Mouse (Mus musculus) stomach, embryonic 14.5 days (tissue): Measurements from ENCODE around the gene Tm9sf3. TPM values are rescaled to one million over a fixed set of nuclear protein-coding genes. Genes with fewer than 3 reads are reported as not detected.
"Not testable (repeated sequence)": the region's sequence is repeated elsewhere in the genome, so short reads cannot be mapped to it uniquely, and the experiment has no call there.

Experiments used
- ATAC-seq: fragments of 200-750 bp; cut with Nextera tagmentation; 2 replicates; pipeline ENCODE4 v1.8.0; 2017; ENCODE audit warnings: low read depth, moderate TSS enrichment; ENCODE audit not compliant: insufficient number of reproducible peaks, insufficient read depth, low FRiP score
- H3K27ac ChIP-seq: fragments of 300-500 bp; sonication (generic); 2 replicates; pipeline ENCODE4 v1.5.1; 2014; ENCODE audit warnings: mild to moderate bottlenecking, low read length, moderate library complexity, mixed read lengths
- H3K27me3 ChIP-seq: fragments of 300-500 bp; sonication (generic); 2 replicates; pipeline ENCODE4 v1.6.1; 2014; ENCODE audit warnings: low read length, control low read depth, mixed read lengths; ENCODE audit not compliant: control insufficient read depth, insufficient read depth
- H3K36me3 ChIP-seq: fragments of 300-500 bp; sonication (generic); 2 replicates; pipeline ENCODE4 v1.6.1; 2014; ENCODE audit warnings: mild to moderate bottlenecking, control low read depth, low read length, moderate library complexity, mixed read lengths; ENCODE audit not compliant: control insufficient read depth, insufficient read depth
- H3K4me1 ChIP-seq: fragments of 300-500 bp; sonication (generic); 2 replicates; pipeline ENCODE4 v1.6.1; 2014; ENCODE audit warnings: low read length, control low read depth, mixed read lengths; ENCODE audit not compliant: control insufficient read depth, insufficient read depth
- H3K4me2 ChIP-seq: fragments of 300-500 bp; sonication (generic); replicated peaks from 2 replicates; pipeline ENCODE4 v1.6.1; 2014; ENCODE audit warnings: low read depth, low read length, control low read depth
- H3K4me3 ChIP-seq: fragments of 300-500 bp; sonication (generic); 2 replicates; pipeline ENCODE4 v1.5.1; 2014; ENCODE audit warnings: low read depth, low read length, control low read depth
- H3K9ac ChIP-seq: fragments of 300-500 bp; sonication (generic); replicated peaks from 2 replicates; pipeline ENCODE4 v1.6.1; 2014; ENCODE audit warnings: low read depth, mild to moderate bottlenecking, control low read depth, low read length, moderate library complexity, mixed read lengths
- H3K9me3 ChIP-seq: fragments of 300-500 bp; sonication (generic); 2 replicates; pipeline ENCODE4 v1.6.1; 2016; ENCODE audit warnings: low read depth, low read length, control low read depth; ENCODE audit not compliant: control insufficient read depth
- WGBS: fragments of 180-500 bp; shearing (Covaris S2); extraction: QIAGEN DNeasy Blood & Tissue Kit; methylation state at CpG from one replicate; pipeline ENCODE4 v1.1.7; 2014; 5-methylcytosine and 5-hydroxymethylcytosine counted together
- polyA plus RNA-seq: library from polyadenylated mRNA; unstranded; fragments of >200 nt; fragmentation: Nextera tagmentation; extraction: Ambion mirVana; gene quantifications from 2 replicates; pipeline ENCODE4 v1.2.1, GENCODE M21; 2014

Gene Tm9sf3
- polyA plus RNA-seq, result 141 and 169 TPM in 2 replicates

DNA sequence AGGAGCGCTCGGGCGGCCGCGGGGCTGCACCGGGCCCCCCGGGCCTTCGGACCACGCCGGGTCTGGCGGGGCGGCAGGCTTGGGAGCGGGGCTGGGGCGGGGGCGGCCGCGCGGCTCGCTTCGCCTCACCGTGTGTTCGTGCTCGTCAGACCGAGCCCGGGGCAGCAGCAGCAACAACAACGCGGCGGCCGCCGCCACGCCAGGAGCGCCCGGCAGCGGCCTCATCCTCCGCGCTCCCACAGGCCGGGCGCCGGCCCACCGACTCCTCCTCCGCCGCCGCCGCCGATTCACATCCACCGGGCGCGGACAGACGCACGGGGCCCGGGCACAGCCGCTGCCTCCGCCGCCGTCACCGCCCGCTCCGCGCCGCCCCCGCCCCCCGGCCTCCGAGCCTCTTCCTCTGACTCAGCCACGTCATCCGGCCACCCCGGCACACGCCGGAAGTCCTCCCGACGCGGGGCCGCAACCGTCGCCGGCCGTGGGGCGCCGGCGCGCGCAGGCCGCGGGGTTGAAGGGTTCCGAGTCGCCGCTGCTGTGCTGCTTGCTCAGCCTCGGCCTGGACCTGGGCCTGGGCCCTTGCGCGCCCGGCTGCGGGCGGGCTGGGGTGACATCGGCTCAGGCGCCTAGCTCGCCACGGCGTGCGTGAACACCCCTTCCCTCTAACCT, at the start of gene Tm9sf3:
Tm9sf3 (minus strand) TSS at position 368 of the 666 bp plus-strand sequence.
- H3K9me3 ChIP-seq, result no peaks in the 10 kb centered on the region
- peak within 1 kb of the TSS; percentile 96 for H3K27ac ChIP-seq
- peak; percentile 90 for ATAC-seq
- H3K9ac ChIP-seq, result peak within 1 kb of the TSS; percentile 85
- WGBS, result under 1% methylated on average over 92 of the region's 98 CpGs
- H3K4me2 ChIP-seq, result peak within 1 kb of the TSS; percentile 45
- no peaks in the 10 kb centered on the region for H3K27me3 ChIP-seq
- H3K4me1 ChIP-seq, result peaks cover 19% of the 10 kb centered on the region
- peaks cover 2% of the 10 kb centered on the region; the same call in 1 of the 2 replicates for H3K36me3 ChIP-seq
- H3K4me3 ChIP-seq, result peak within 1 kb of the TSS; percentile 95

DNA sequence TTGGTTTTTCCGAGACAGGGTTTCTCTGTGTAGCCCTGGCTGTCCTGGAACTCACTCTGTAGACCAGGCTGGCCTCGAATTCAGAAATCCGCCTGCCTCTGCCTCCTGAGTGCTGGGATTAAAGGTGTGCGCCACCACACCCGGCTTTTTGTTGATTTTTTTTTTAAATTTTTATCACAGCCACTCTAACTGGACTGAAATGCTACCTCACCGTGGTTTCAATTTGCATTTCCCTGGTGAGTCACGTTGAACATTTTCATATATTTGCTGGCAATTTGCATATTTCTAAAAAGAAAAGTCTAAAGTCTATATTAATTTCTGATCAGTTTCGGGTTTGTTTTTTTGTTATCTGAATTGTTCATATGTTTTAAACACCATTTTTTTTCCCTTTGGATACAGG, 48.8 kb upstream of the Tm9sf3 start:
- H3K4me3 ChIP-seq, H3K9ac ChIP-seq, H3K27ac ChIP-seq, H3K36me3 ChIP-seq, H3K4me1 ChIP-seq, ATAC-seq, H3K9me3 ChIP-seq, H3K4me2 ChIP-seq, H3K27me3 ChIP-seq: not testable (repeated sequence)
- 91% methylated on average over 8 of the region's 8 CpGs for WGBS

DNA sequence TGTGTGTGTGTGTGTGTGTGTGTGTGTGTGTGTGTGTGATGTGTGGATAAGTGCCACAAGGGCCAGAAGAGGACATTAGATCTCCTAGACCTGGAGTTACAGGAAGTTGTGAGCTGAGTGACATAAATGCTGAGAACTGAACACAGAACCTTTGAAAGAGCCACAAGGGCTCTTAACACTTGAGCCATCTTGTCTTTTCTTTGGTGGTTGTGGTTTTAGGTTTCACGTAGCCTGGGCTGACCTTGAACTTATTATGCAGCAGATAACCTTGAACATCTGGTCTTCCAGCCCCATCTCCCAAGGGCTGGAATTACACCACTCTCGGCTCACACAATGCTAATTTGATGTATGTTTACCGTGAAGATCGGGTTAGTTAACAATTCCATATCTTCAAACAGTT, 48.2 kb upstream of the Tm9sf3 start:
- H3K4me1 ChIP-seq, result 0 out of 2 replicates have a peak, but pooled peaks cover 2% of the 10 kb centered on the region
- no peaks in the 10 kb centered on the region for H3K27me3 ChIP-seq
- H3K4me3 ChIP-seq, result no peak overlapping the region
- WGBS, result 78% methylated on average over 4 of the region's 4 CpGs
- H3K9me3 ChIP-seq, result no peaks in the 10 kb centered on the region
- no peak overlapping the region for H3K9ac ChIP-seq
- H3K36me3 ChIP-seq, result no peaks in the 10 kb centered on the region
- no peak overlapping the region for H3K4me2 ChIP-seq
- no peak for ATAC-seq
- H3K27ac ChIP-seq, result no peak overlapping the region

GRCm38 (mm10) chr19:41310971-41311703, 47.3 kb upstream of the Tm9sf3 start:
- Histone ChIP-seq H3K27ac (no peak overlapping the region), H3K4me2 (peak overlapping the region; percentile 52), H3K9me3 (no peaks in the 10 kb centered on the region), H3K36me3 (no peaks in the 10 kb centered on the region), H3K27me3 (no peaks in the 10 kb centered on the region), H3K4me3 (peak overlapping the region; percentile 18), H3K4me1 (0 out of 2 replicates have a peak, but pooled peaks cover 2% of the 10 kb centered on the region), H3K9ac (no peak overlapping the region)
- peak; percentile 78; the same call in 1 of the 2 replicates for ATAC-seq
- 11% methylated on average over 20 of the region's 20 CpGs for WGBS

DNA sequence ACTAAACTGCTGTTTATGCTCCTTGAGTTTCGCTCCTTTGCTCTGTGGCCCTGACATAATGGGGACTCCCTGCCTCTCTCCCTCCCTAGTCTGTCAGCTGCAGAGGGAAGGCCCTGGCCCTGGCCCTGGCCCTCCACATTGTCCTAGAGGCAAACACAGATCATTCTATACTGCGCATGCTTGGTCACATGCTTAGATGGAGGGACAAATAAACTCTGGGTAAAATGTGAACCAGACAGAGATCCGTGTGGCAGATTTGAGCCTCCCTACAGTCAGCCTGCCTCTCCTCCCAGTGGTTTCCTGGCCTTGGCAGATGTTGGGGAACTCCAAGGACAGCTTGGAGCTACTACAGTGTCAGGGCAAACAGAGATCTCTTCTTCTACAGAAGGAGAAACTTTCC, 40.1 kb upstream of the Tm9sf3 start:
- ATAC-seq, result no peak
- no peak overlapping the region for H3K4me3 ChIP-seq
- H3K27me3 ChIP-seq, result no peaks in the 10 kb centered on the region
- 64% methylated on average over 3 of the region's 3 CpGs for WGBS
- no peaks in the 10 kb centered on the region for H3K36me3 ChIP-seq
- H3K4me1 ChIP-seq, result no peaks in the 10 kb centered on the region
- H3K27ac ChIP-seq, result no peak overlapping the region
- no peaks in the 10 kb centered on the region for H3K9me3 ChIP-seq
- H3K9ac ChIP-seq, result no peak overlapping the region
- H3K4me2 ChIP-seq, result no peak overlapping the region

GRCm38 (mm10) chr19:41303433-41303832, 39.6 kb upstream of the Tm9sf3 start:
- no peaks in the 10 kb centered on the region for H3K36me3 ChIP-seq
- H3K4me1 ChIP-seq, result no peaks in the 10 kb centered on the region
- ATAC-seq, result no peak
- H3K4me2 ChIP-seq, result no peak overlapping the region
- H3K4me3 ChIP-seq, result no peak overlapping the region
- no peak overlapping the region for H3K27ac ChIP-seq
- WGBS, result 61% methylated on average over 6 of the region's 6 CpGs
- H3K9me3 ChIP-seq, result no peaks in the 10 kb centered on the region
- H3K27me3 ChIP-seq, result no peaks in the 10 kb centered on the region
- H3K9ac ChIP-seq, result no peak overlapping the region

- Histone ChIP-seq H3K4me3 (no peak overlapping the region), H3K9me3 (no peaks in the 10 kb centered on the region), H3K9ac (no peak overlapping the region), H3K27ac (no peak overlapping the region), H3K4me1 (no peaks in the 10 kb centered on the region), H3K4me2 (no peak overlapping the region), H3K27me3 (no peaks in the 10 kb centered on the region), H3K36me3 (no peaks in the 10 kb centered on the region)
- WGBS, result 63% methylated on average over 6 of the region's 6 CpGs
- no peak for ATAC-seq
These were observed 38.1 kb upstream of the Tm9sf3 start for GRCm38 (mm10) chr19:41301856-41302255.

GRCm38 (mm10) chr19:41299446-41299845, 35.6 kb upstream of the Tm9sf3 start:
- Histone ChIP-seq H3K27me3 (no peaks in the 10 kb centered on the region), H3K9me3 (no peaks in the 10 kb centered on the region), H3K4me2 (no peak overlapping the region), H3K36me3 (no peaks in the 10 kb centered on the region), H3K4me3 (no peak overlapping the region), H3K27ac (no peak overlapping the region), H3K4me1 (no peaks in the 10 kb centered on the region), H3K9ac (no peak overlapping the region)
- ATAC-seq, result no peak
- 81% methylated on average over 8 of the region's 8 CpGs for WGBS
